Mouse (Mus musculus) CD8-positive naive resting alpha-beta T cell, adult 2 months (primary cell): Measurements from ENCODE around the gene Cmas.

Source experiments
- DNase-seq, 2 experiments: peaks; one replicate each; pipeline ENCODE4 v3.0.0; 2022; ENCODE audit warnings: low read depth in 2 of 2, low spot score in 2 of 2

The Cmas gene

DNA sequence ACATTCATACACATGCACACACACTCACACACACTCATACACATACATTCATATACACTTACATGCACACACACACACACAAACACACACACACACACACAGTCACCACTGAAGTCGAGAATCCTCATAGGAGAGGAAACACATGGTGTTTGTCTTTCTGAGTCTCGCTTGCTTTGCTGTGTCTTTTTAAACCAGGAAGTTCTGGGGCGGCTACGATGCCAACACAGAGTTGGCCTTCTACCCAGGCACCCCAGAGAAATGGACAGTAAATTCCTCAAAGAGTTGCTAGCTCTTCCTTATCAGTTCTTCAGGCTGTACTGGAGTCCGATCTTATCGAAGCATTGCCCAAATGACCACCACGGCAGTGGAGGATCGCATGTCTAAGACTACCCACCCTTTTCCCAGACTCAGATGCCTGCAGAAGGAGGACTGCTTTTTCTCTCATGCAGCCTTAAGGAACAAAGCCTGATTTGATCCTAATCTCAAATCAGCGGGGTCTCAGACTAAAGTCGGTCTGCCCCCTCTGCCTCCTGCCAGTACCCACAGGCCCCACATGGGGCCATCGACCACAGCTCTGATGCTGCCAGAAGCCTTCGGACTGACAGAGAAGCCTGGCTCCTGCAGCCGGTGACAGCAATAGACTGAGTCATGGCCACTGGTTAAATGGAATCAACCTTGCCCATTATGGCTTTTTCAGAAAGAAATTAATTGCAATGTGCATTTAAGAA, 35.9 kb downstream of the Cmas start:
- no peak for DNase-seq

DNA sequence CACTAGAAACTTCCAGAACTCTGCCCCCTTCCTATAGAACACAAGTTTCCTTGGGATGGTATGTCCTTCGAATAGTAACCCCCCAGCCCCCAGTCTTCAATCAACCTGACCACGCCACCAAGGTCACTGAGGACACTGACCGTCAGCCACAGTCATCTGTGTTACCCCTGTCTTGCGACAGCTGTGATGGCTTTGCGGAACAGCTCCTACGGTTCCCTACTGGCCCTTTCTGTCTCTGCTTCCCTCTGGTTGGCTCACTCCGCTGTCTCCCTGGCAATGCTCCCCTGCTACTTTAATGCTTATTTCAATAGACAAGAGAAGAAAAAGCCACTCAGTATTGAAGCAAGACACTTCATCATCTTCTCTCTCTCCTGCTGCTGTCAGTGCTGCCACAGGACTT, 37.0 kb downstream of the Cmas start:
- no peak for DNase-seq

DNA sequence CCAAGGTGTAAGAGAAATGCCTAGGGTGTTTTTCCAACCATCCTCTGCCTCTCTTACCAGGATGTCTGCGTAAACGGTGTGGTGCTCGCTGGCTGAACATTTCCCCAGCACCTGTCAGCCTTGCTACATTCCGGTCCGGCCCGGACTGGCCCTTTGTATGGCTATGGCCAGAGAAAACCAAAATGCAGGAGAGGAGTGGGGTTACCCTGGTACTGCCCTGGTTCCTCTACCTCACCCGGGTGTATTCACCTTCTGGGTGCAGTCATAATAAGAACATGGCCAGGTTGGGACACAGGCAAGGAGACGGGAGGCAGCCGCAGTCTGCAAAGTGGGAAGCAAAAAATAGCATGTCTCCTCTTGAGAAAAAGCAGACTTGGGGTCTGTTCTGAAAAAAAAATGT, 38.6 kb downstream of the Cmas start:
- DNase-seq = no peak

DNA sequence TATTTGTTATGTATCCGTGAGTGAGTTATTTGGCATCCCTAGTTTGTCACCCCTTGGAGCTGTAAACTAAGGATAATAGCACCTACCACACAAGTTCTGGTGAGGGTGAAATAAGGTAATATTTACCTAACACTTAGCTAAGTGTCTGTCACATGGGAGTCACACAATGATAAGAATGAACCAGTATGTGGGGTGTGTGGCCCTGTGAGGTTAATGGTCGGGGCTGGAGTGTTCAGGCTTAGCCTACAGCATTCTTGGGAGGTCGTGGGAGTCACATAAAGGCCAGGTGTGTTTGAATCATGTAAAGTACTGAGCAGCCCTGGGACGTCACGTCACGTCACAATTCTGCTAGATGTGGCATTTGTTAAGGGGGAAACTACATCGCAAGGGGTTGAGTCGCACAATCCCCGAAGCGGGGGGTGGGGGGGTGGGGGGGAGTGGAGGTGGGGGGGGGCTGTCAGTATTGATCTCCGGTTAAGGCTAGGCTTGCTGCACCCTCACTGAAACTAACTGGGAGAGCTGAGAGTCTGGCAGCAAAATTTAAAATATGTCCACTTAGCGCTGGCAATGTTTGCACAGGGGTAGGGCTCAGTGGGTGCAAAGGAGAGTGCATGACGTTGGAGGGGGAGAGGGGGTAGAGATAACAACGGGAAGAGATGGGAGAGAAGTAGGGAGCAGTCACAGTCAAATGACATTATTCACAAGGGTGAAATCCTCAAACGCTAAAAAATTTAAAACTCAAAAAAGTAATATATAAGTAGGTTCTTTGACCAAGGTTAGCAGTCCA, 39.4 kb downstream of the Cmas start:
- no peak for DNase-seq

DNA sequence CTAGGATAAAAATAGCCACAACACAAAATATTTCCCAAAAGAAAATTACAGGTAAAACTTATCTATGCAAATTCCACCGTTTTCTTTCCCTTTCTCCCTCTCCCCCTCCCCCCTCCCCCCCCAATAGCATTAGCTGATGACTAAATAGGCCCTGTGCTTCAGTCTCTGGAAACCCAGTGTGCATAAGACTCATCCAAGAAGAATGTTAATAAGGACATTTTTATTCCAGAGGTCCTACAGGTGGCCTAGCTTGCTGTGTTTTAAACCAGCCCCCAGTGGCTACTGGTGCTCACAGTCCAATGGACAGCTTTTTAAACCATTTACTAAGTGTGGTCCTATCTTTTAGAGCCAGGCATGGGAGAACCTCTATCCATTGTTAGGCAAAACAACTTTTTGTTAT, 41.5 kb downstream of the Cmas start:
- DNase-seq = no peak

DNA sequence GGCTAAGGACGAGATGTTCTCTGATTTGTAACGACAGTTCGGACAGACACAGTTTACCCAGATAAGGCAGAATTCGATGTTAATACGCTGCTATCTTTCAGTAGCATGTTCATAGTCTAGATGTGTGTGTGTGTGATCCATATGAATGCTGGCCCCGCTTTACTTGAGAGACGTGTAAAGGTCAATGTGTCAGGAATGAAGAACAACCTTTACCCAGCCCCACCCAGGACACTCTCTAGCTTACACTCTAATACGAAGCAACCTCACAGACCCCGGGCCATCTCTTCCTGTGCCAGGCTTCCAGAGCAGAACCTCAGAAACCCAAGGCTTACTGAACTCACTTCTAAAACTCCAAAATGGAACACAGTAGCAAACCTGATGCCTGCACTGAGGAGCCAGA, 42.4 kb downstream of the Cmas start:
- DNase-seq = no peak

DNA sequence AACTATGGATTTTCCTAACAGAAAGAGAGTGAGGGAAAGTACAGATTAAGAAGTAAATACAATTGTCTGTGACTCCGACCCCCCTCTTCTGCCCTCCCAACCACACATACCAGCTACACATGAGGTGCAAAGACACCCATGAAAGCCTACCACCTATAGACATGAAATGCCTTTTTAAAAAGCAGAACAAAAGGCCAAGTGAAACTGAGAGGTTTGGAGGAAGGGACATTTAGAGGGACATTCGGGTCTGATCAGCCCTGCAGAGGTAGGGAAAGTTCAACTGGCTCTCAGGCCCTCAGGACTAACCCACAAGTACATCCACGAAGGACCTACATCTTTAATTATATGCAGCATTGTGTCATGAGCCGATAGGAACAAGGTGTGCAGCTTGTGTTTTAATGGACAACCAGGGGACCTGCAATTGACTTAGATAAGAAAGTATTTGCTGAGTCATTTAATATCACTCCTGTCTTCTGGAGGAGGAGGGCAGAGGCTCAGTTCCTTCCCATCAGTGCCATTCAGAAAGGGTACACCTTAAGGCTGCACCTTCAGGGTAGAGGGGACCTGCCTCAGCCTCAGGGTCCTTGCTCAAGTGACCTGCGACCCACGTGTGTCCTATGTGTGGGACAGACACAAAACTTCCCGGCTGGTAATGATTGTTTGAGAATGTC, 43.4 kb downstream of the Cmas start:
- DNase-seq = no peak

DNA sequence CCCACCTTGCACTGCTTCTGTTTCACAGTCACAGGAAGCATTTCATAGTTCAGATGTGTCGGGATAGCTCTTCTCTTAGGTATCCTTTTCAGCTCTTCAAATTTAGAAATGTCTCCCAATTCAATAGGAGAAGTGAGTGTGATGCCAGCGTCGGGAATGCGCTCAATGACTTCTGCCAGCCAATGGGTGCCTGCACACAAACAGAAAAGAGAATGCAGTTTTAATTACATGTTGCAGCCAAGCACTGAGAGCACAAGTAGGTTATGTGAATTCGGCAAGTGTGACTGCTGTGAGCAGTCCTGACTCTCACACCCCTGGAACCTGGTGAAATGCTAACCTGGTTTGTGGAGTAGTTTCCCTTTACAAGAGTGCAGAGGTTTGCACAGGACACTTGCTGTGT, 45.2 kb downstream of the Cmas start:
- no peak for DNase-seq

DNA sequence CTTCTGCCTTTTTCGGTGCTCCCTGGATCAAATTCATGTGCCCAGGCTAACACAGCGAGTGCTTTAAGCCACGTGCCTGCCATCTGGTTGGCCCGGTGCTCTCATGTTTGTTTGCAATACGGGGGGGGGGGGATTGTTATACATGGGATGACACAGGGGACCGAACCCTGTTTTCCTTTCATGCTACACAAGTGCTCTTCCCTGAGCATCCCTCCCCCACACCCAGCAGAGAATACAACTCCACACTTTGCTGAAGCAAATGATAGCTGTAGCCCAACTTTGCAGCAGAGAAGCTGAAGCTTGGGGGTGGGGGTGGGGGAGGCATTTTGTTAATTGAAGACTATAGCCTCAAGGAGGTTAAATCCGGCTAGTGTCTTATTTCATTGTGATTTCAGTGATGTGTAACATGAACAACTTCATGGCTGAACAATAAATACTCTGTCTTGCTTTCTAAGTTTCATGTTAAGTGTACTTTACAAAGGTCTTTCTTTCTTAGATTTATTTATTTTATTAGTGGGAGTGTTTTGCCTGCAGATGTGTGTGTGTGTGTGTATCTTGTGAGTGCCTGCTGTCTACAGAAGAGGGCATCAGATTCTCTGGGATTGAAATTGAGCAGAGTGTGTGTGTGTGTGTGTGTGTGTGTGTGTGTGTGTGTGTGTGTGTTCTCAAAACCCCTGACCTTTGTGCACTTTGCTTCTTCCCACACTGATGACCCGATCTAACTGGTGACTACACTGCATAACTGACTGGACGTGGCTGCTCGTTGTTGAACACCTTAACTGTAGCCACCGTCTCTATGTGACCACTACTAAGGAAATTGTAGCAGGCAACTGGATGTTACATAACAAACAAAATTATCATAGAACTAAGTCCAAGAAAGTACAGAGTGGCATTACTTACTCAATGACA, 46.4 kb downstream of the Cmas start:
- no peak for DNase-seq

DNA sequence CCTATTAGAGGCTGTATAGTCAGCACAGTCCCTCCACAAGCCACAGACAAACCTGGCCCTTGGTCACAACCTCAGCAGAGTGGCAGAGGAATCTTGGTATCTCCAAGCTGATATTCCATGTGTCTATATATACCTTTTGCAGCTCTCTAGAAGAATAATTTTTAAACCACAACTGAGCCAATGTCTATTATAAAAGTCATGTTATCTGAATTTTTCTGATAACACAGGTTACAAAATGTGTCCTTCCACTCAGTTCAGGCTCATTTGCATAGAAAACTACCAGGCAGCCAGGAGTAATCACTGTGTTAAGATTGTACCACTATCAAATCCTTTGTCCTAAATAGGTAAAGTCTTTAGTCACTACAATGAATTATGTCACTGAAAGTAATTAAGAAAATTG, 47.9 kb downstream of the Cmas start, which contains the start of gene Sult6b2:
TSS of gene Sult6b2 (minus strand) at position 101 of the 400 bp plus-strand sequence.
- no peak for DNase-seq

DNA sequence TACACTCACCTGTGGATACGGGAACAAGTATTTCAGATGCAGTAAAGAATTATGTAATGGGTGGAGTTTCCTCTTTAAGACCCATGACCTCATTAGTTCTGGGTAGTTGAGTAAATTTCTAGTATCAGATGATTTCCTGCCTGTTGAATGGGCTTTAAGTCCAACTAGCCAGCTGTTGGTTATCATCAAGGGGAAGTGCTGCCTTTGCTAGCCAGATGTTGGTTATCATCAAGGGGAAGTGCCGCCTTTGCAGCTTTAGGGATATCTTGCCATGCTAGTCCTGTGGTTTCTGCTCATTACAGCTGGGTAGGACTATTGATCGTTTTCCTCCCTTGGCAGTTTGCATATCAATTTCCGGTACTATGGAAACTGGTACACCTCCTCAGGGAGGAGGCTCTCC, 49.8 kb downstream of the Cmas start:
- no peak for DNase-seq

DNA sequence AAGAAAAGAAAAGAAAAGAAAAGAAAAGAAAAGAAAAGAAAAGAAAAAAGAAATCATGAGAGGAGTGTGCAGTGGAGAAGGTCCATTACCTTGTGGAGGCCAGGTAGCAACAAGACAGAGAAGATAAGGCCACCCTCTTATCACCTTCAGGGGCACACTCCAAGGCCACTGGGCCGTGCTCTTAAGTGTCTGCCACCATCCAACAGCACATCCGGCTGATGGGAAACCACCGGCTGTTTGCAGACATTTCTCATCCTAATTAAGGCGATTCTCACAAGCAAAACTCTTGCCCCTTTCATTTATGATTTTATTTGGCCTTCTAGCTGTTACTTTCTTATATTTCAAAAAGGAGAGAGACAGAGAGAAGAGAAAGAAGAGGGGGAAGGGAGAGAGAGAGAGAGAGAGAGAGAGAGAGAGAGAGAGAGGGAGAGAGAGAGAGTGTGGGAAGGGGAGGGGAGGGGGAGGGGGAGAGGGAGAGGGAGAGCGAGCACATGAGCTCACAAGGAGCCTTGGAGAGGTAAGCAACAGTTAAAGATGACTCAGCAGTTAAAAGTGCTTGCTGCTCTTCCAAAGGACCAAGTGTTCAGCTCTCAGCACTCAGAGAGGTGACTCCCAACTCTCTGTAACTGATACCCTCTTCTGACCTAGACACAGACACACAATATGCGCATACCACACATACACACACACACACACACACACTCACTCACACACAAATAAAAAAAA, 53.0 kb downstream of the Cmas start:
- no peak for DNase-seq

DNA sequence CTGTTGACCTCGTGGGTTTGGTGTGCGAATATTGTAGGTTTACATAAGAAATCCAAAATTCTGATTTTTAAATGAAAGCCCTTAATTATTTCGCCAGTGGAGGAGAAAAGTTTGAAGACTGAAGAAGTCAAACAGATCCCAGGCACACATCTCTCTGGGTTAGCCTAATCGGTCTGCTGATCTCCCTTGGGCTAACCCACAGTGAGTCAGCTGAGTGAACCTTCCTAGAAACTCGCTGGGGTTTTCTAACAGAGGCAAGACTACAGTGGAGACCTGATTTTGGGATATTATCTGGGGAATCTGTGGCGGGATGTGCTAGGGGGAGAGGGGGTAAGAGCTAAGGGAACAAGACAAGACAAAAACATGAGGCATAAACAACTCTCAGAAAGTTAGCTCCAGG, 53.8 kb downstream of the Cmas start:
- DNase-seq = no peak

DNA sequence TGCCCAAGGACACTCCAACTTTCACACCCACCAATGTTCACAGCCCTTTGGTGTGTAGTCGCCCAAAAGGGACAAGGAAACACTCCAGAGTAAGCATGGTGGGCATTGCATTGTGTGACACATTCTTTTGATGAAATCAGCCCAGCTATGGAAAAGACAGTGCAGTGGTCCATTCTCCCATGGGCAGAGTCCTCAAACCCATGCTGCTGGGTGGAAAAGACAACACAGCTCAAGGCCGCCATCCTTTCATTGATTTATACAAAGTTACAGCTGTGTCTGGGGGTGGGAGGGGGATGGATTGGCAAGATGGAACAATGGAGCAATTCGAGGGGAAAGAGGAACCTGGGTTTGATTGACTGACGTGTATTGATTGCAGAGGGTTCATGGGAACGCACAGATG, 56.5 kb downstream of the Cmas start:
- no peak for DNase-seq

DNA sequence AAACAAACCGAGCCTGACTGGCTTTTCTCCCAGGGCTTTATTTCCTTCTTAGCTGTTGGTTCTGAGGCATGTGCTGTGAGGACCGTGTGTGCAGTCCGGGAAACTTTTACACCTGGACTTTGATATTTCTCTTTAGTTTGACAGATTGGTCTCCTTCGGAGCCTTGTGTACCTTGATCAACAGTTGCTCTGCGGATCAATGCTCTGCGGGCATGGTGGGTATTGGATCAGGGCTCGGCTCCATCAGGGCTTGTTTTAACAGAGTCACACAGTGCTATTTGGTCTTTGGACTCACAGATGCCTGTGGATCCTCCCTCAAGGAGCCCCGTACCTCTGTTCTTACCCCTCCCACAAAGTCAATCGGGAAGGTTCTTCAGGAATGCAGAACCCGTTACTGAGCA, 57.5 kb downstream of the Cmas start:
- no peak for DNase-seq

DNA sequence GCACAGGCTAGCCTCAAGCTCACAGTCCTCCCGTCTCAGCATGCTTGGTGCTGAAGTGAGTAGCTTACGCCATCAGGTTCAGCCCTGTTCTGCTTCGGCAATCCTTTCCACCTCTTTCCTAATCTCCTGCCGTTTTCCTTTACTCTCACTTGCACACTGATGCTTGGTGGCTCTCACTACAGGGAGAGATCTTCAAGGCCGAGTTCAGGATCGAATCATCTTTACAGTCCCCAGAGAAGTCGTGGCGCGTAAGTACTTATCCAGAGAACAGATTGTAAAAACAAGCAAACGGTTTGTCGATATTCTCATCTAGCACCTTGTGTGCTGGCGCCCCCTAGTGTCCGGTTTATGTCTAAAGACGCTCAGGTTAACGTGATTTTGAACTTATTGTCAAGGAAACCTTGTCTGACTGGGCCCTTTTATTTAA, 58.0 kb downstream of the Cmas start:
- peak; percentile 76 to 85 for DNase-seq

DNA sequence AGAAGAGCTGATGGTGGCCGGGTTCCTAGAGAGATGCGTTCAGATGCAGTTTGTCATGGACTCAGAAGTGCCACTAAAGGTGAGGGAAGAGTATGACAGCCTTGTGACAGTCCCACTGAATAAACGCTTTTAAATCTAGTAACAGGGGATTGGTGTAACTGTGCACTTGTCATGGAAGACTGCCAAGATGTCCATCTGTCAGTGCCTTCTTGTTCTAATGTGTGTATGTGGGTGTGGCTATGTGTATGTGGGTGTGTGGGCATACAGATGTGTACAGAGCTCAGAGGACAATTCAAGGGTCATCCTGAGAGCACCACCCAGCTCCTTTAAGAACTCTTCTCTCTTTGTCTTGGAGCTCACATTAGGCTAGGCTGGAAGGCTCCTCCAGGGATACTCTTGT, 59.0 kb downstream of the Cmas start:
- DNase-seq = no peak

DNA sequence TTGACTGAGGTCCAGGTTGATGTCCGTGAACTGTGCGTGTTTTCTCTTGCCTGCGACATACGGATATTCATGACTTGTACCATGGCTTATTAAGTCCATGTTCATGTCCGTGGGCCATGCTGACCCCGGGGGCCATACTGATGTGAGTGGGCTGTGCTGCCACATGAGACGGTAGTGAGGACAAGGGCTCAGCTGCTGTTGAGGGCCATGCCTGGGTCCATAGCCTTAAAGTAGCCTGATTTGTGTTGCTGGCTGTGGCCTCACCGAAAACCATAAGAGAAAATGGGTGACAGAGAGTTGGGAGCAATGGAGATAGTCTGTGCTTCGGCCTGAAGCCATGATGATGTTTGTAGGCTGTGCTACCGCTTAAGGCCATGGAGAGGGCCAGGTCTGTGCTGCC, 61.8 kb downstream of the Cmas start:
- DNase-seq = no peak

DNA sequence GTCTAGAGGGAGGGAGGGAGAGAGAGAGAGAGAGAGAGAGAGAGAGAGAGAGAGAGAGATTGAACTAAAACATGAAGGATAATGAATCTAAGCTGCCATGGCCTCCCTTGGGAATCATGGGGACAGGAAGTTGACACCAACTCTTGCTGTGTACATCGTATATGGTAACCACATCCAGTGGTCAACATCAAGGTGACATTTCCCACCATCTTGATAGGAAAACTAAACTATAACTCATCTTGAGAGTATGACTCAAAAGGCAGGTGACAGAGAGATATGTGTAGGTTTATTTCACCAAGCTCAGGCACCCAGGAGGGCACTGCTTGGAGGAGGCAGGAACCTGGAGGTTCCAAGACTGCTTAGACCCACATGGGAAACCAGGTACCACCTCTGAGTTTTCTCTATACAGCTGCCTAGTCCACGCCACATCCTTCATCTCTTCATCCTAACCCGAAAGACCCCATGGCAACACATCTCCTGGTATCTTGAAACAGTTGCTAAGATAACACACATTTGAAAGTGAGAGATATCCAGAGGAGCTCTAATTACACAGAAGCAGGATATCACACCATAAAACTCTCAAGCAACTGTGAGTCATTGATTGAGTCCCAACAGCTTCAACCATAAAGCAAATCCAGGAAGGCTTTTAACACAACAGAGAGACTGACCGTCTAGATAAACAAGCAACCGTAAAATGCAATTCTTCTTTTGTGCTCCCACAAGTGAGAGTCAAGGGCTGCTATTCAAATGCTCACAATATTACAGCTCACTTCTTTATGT, 66.7 kb downstream of the Cmas start:
- DNase-seq = no peak
